Mouse (Mus musculus) embryonic stem cell, embryonic (primary cell): Measurements from ENCODE around the gene Tgm5.
"Not testable (repeated sequence)": the region's sequence is repeated elsewhere in the genome, so short reads cannot be mapped to it uniquely, and the experiment has no call there.

Source experiments
- CTCF ChIA-PET, 4 experiments: fragments of 300-600 bp in 2 of 4; fragments of 350-600 bp in 2 of 4; sonication (Branson Sonifier 250); formaldehyde crosslinking; loops; one replicate each; lab custom pipeline; 2022; ENCODE audit warnings: inconsistent platforms in 2 of 4; lab: Charles Lee
- POLR2A ChIA-PET, 4 experiments: fragments of 300-600 bp in 2 of 4; fragments of 350-600 bp in 2 of 4; sonication (Branson Sonifier 250); formaldehyde crosslinking; loops; one replicate each; lab custom pipeline; 2022; ENCODE audit warnings: antibody characterized with exemption in 4 of 4, inconsistent platforms in 1 of 4; lab: Charles Lee

The Tgm5 gene

GRCm38 (mm10) chr2:121061315-121061714 is 24.3 kb downstream of the Tgm5 start:
- POLR2A ChIA-PET: no interaction called here
- CTCF ChIA-PET: interaction anchor here in 1 of 4 experiments (0.6 kb wide), 1 partner anchor 210 kb away, joined by 3 read pairs; no protein-coding TSS in a partner anchor

- POLR2A ChIA-PET: interaction anchor here in 2 of 4 experiments (0.6 to 1.2 kb wide), 3 partner anchors 12 to 705 kb away, joined by 3 to 4 read pairs (median 3); no protein-coding TSS in a partner anchor
- CTCF ChIA-PET: no interaction called here
Measured at GRCm38 (mm10) chr2:121057997-121058396, 27.6 kb downstream of the Tgm5 start.

- ChIA-PET POLR2A (no interaction called here), CTCF (interaction anchor here in 2 of 4 experiments (0.7 to 1.4 kb wide), 2 partner anchors 15 to 39 kb away, joined by 3 read pairs; no protein-coding TSS in a partner anchor)
Measured at GRCm38 (mm10) chr2:121055915-121056314, 29.7 kb downstream of the Tgm5 start.

GRCm38 (mm10) chr2:121054060-121054459 is 31.6 kb downstream of the Tgm5 start:
- POLR2A ChIA-PET: interaction anchor here in 2 of 4 experiments (0.6 to 0.7 kb wide), 2 partner anchors 91 to 456 kb away, joined by 3 to 5 read pairs; no protein-coding TSS in a partner anchor
- CTCF ChIA-PET: interaction anchor here in 2 of 4 experiments (0.8 to 1.3 kb wide), 2 partner anchors 13 to 188 kb away, joined by 3 to 4 read pairs; no protein-coding TSS in a partner anchor

- ChIA-PET POLR2A (no interaction called here), CTCF (no interaction called here)
Measured at GRCm38 (mm10) chr2:121052176-121052575, 33.5 kb downstream of the Tgm5 start.

GRCm38 (mm10) chr2:121045653-121046052 is 40.0 kb downstream of the Tgm5 start:
- ChIA-PET POLR2A (interaction anchor here in 2 of 4 experiments (0.7 to 0.8 kb wide), 2 partner anchors 13 to 671 kb away, joined by 3 to 4 read pairs; no protein-coding TSS in a partner anchor), CTCF (interaction anchor here in 2 of 4 experiments (0.6 to 0.7 kb wide), 4 partner anchors 34 to 298 kb away, joined by 3 to 5 read pairs (median 4); no protein-coding TSS in a partner anchor)

GRCm38 (mm10) chr2:121041098-121041497 is 44.5 kb downstream of the Tgm5 start:
- ChIA-PET POLR2A (no interaction called here), CTCF (interaction anchor here (0.6 to 1.4 kb wide), 20 partner anchors 9 to 356 kb away, joined by 3 to 29 read pairs (median 4); partner anchors contain the start of gene Tgm7 (in 1 of the 4))

GRCm38 (mm10) chr2:121039382-121039781 is 46.3 kb downstream of the Tgm5 start:
- POLR2A ChIA-PET: no interaction called here

GRCm38 (mm10) chr2:121038851-121039250 is 46.8 kb downstream of the Tgm5 start:
- CTCF ChIA-PET, POLR2A ChIA-PET: not testable (repeated sequence)

More at GRCm38 (mm10) chr2:121039382-121039781, 46.3 kb downstream of the Tgm5 start:
- CTCF ChIA-PET: no interaction called here

- CTCF ChIA-PET: interaction anchor here in 1 of 4 experiments (0.7 kb wide), 1 partner anchor 917 kb away, joined by 3 read pairs; no protein-coding TSS in a partner anchor
- POLR2A ChIA-PET: no interaction called here
Measured at GRCm38 (mm10) chr2:121036733-121037341, 48.8 kb downstream of the Tgm5 start, which contains the start of gene Epb42. Gene Epb42 (minus strand): TSS chr2:121037072.

GRCm38 (mm10) chr2:121022918-121023317 is 62.7 kb downstream of the Tgm5 start:
- POLR2A ChIA-PET: no interaction called here
- CTCF ChIA-PET: interaction anchor here in 2 of 4 experiments (0.7 to 0.8 kb wide), 2 partner anchors 65 to 425 kb away, joined by 3 read pairs; no protein-coding TSS in a partner anchor

- ChIA-PET POLR2A (interaction anchor here in 1 of 4 experiments (0.7 to 1.4 kb wide), 2 partner anchors 9 to 124 kb away, joined by 5 read pairs; partner anchors contain the start of genes Ccndbp1 and Lcmt2), CTCF (interaction anchor here in 1 of 4 experiments (0.6 kb wide), 1 partner anchor 38 kb away, joined by 3 read pairs; no protein-coding TSS in a partner anchor)
Measured at GRCm38 (mm10) chr2:121017151-121017550, 68.5 kb downstream of the Tgm5 start.

GRCm38 (mm10) chr2:121016226-121016625 is 69.4 kb downstream of the Tgm5 start:
- CTCF ChIA-PET: no interaction called here
- POLR2A ChIA-PET: interaction anchor here in 1 of 4 experiments (1.4 kb wide), 1 partner anchor 8 kb away, joined by 5 read pairs; the partner anchor contains the start of gene Ccndbp1

- CTCF ChIA-PET: no interaction called here
- POLR2A ChIA-PET: no interaction called here
Measured at GRCm38 (mm10) chr2:121015507-121015906, 70.1 kb downstream of the Tgm5 start.

- ChIA-PET POLR2A (no interaction called here), CTCF (no interaction called here)
Measured at GRCm38 (mm10) chr2:121012676-121013075, 73.0 kb downstream of the Tgm5 start.

- ChIA-PET POLR2A (interaction anchor here in 1 of 4 experiments (1.3 to 2.0 kb wide), 2 partner anchors 10 to 131 kb away, joined by 3 to 7 read pairs; partner anchors contain the start of genes Adal and Lcmt2), CTCF (no interaction called here)
Measured at GRCm38 (mm10) chr2:121009071-121009677, 76.5 kb downstream of the Tgm5 start.

- POLR2A ChIA-PET: interaction anchor here in 2 of 4 experiments (0.7 to 2.0 kb wide), 7 partner anchors 8 to 440 kb away, joined by 3 to 7 read pairs (median 4); partner anchors contain the start of genes Adal (in 1 of the 2), Lcmt2 (in 1 of the 2), Serf2 (in 1 of the 2) and Ubr1 (in 1 of the 2)
- CTCF ChIA-PET: interaction anchor here in 1 of 4 experiments (1.0 kb wide), 1 partner anchor 36 kb away, joined by 3 read pairs; no protein-coding TSS in a partner anchor
Measured at GRCm38 (mm10) chr2:121008664-121009007, 77.0 kb downstream of the Tgm5 start.

- ChIA-PET POLR2A (interaction anchor here in 3 of 4 experiments (0.6 to 2.0 kb wide), 14 partner anchors 9 to 441 kb away, joined by 3 to 7 read pairs (median 4); partner anchors contain the start of genes Adal (in 2 of the 3), Lcmt2 (in 2 of the 3), Ubr1 (in 2 of the 3) and Serf2 (in 1 of the 3)), CTCF (interaction anchor here in 2 of 4 experiments (0.6 to 1.0 kb wide), 3 partner anchors 13 to 35 kb away, joined by 3 read pairs; no protein-coding TSS in a partner anchor)
Measured at GRCm38 (mm10) chr2:121007925-121008663, 77.5 kb downstream of the Tgm5 start, which contains the start of gene Ccndbp1. Gene Ccndbp1 (plus strand): TSS chr2:121008403.
